30 mouse cellular contexts compared by ENCODE assay signal in genomic region chr11:35362975-35363374, GRCm38 (mm10).
DNase-seq lines count a peak whose midpoint lies in the region; ATAC-seq and TF ChIP-seq lines count a peak whose summit lies in the region.
"Had no signal": no experiment of that assay in that cellular context is flagged by ENCODE, and none has a peak within 500 bp of the region (broad histone marks: within the 10 kb centered on the region; RNA-seq: fewer than 3 reads in every experiment).

No protein-coding gene starts in this region.

- no peak overlapping the region for H3K4me2 ChIP-seq in embryonic facial prominence, embryonic 11.5 days (ENCODE audit: low read depth, low read length)
- no peak overlapping the region for H3K4me2 ChIP-seq in kidney, embryonic 14.5 days (replicated peaks; ENCODE audit: low read depth, low read length)
- H3K4me2 ChIP-seq in limb, embryonic 12.5 days = no peak overlapping the region
- H3K4me2 ChIP-seq: embryonic facial prominence, embryonic 13.5 days; embryonic facial prominence, embryonic 15.5 days; forebrain, embryonic 12.5 days had no signal

- peak; percentile 58 for DNase-seq in embryonic facial prominence, embryonic 11.5 days (ENCODE audit: low spot score)
- DNase-seq in embryonic facial prominence, embryonic 10.5 days (ENCODE audit: low spot score) = no peak
- DNase-seq in kidney, adult 2 months = no peak
- no peak for DNase-seq in limb, embryonic 10.5 days (ENCODE audit: low spot score)
- DNase-seq: adrenal gland, postnatal 10 days; adrenal gland, postnatal 25 days; B cell, adult 2 months; cerebellum, adult 11 months; cerebellum, adult 18-20 months; cerebellum, adult 8-10 months; cerebellum, adult 9-11 months; cerebellum, postnatal 14 days; cerebellum, postnatal 36 days; embryo, embryonic 11 days had no signal

- no peak for TF ChIP-seq POLR2A in kidney, adult 2 months (IDR thresholded peaks at IDR 0.05; ENCODE audit: low read depth, low read length)

- H3K27ac ChIP-seq in embryonic facial prominence, embryonic 11.5 days (replicated peaks; ENCODE audit: low read depth, low read length) = no peak overlapping the region
- H3K27ac ChIP-seq in embryonic facial prominence, embryonic 10.5 days (replicated peaks) = no peak overlapping the region
- H3K27ac ChIP-seq in kidney, embryonic 14.5 days (ENCODE audit: low read depth, low read length) = no peak overlapping the region
- H3K27ac ChIP-seq in kidney, adult 2 months (ENCODE audit: insufficient read depth, low read depth, low read length) = no peak overlapping the region
- H3K27ac ChIP-seq in limb, embryonic 10.5 days = 0 out of 2 replicates have a peak overlapping the region, but pooled peaks have one; percentile 28
- no peak overlapping the region for H3K27ac ChIP-seq in limb, embryonic 12.5 days
- H3K27ac ChIP-seq: embryonic facial prominence, embryonic 13.5 days; embryonic facial prominence, embryonic 15.5 days; forebrain, embryonic 10.5 days; forebrain, embryonic 12.5 days had no signal

- WGBS in embryonic facial prominence, embryonic 11.5 days = 49% methylated on average over 4 of the region's 4 CpGs
- WGBS in embryonic facial prominence, embryonic 10.5 days = 56% methylated on average over 4 of the region's 4 CpGs
- 45% methylated on average over 4 of the region's 4 CpGs for WGBS in kidney, embryonic 14.5 days
- WGBS in kidney, adult 2 months = 60% methylated on average over 4 of the region's 4 CpGs
- WGBS in limb, embryonic 10.5 days = 58% methylated on average over 4 of the region's 4 CpGs
- 48% methylated on average over 4 of the region's 4 CpGs for WGBS in limb, embryonic 12.5 days

- no peaks in the 10 kb centered on the region; the same call in 1 of the 2 replicates for H3K36me3 ChIP-seq in embryonic facial prominence, embryonic 11.5 days (replicated peaks; ENCODE audit: control insufficient read depth, insufficient read depth, low read depth, low read length)
- H3K36me3 ChIP-seq in embryonic facial prominence, embryonic 10.5 days (replicated peaks) = no peaks in the 10 kb centered on the region
- no peaks in the 10 kb centered on the region for H3K36me3 ChIP-seq in kidney, embryonic 14.5 days (ENCODE audit: control insufficient read depth, insufficient read depth, low read length)
- no peaks in the 10 kb centered on the region for H3K36me3 ChIP-seq in kidney, adult 2 months (ENCODE audit: control insufficient read depth, insufficient read depth, low read length)
- H3K36me3 ChIP-seq in limb, embryonic 10.5 days = peaks cover 28% of the 10 kb centered on the region
- no peaks in the 10 kb centered on the region; the same call in 1 of the 2 replicates for H3K36me3 ChIP-seq in limb, embryonic 12.5 days
- H3K36me3 ChIP-seq: embryonic facial prominence, embryonic 15.5 days; forebrain, embryonic 10.5 days; forebrain, embryonic 12.5 days; G1E had no signal

- no peak for ATAC-seq in embryonic facial prominence, embryonic 11.5 days (replicated peaks; ENCODE audit: insufficient number of reproducible peaks, low FRiP score, low TSS enrichment, low read depth)
- peak; percentile 60; the same call in 1 of the 2 replicates for ATAC-seq in kidney, embryonic 14.5 days (ENCODE audit: low FRiP score, low TSS enrichment)
- ATAC-seq in limb, embryonic 12.5 days (ENCODE audit: insufficient number of reproducible peaks, insufficient read depth, low FRiP score, low TSS enrichment, low read depth) = peak; percentile 86; the same call in 1 of the 2 replicates
- no peak for ATAC-seq in megakaryocyte progenitor cell, adult 5-6 weeks (replicated peaks; ENCODE audit: poor library complexity)
- ATAC-seq in megakaryocyte-erythroid progenitor cell, adult 5-6 weeks (replicated peaks; ENCODE audit: low FRiP score, low TSS enrichment, poor library complexity, severe bottlenecking) = no peak
- ATAC-seq: activated CD4-positive, CD25-positive, alpha-beta regulatory T cell, adult 4 months; CD4-positive, CD25-positive, alpha-beta regulatory T cell, adult 4 months; forebrain, embryonic 14.5 days; forebrain, embryonic 16.5 days; Patski had no signal

- no peak for TF ChIP-seq CTCF in kidney, adult 2 months (conservative IDR thresholded peaks at IDR 0.05; ENCODE audit: insufficient read depth, insufficient read length, low read depth, low read length)

- no peaks in the 10 kb centered on the region for H3K4me1 ChIP-seq in embryonic facial prominence, embryonic 11.5 days (ENCODE audit: control insufficient read depth, insufficient read depth, low read length)
- H3K4me1 ChIP-seq in embryonic facial prominence, embryonic 10.5 days = peaks cover 49% of the 10 kb centered on the region
- no peaks in the 10 kb centered on the region; the same call in 1 of the 2 replicates for H3K4me1 ChIP-seq in kidney, embryonic 14.5 days (ENCODE audit: control insufficient read depth, insufficient read depth, low read length)
- no peaks in the 10 kb centered on the region for H3K4me1 ChIP-seq in kidney, adult 2 months (ENCODE audit: control insufficient read depth, insufficient read depth, low read length)
- peaks cover 41% of the 10 kb centered on the region for H3K4me1 ChIP-seq in limb, embryonic 10.5 days
- peaks cover 35% of the 10 kb centered on the region for H3K4me1 ChIP-seq in limb, embryonic 12.5 days (replicated peaks)

- H3K9ac ChIP-seq in embryonic facial prominence, embryonic 11.5 days (replicated peaks; ENCODE audit: low read length) = no peak overlapping the region
- no peak overlapping the region for H3K9ac ChIP-seq in kidney, embryonic 14.5 days (ENCODE audit: low read depth, low read length)
- no peak overlapping the region for H3K9ac ChIP-seq in limb, embryonic 12.5 days (replicated peaks)
- H3K9ac ChIP-seq: embryonic facial prominence, embryonic 13.5 days; embryonic facial prominence, embryonic 15.5 days; forebrain, embryonic 12.5 days had no signal

- H3K4me3 ChIP-seq in embryonic facial prominence, embryonic 11.5 days (ENCODE audit: low read depth, low read length) = no peak overlapping the region
- no peak overlapping the region for H3K4me3 ChIP-seq in embryonic facial prominence, embryonic 10.5 days
- H3K4me3 ChIP-seq in kidney, embryonic 14.5 days (ENCODE audit: low read length) = no peak overlapping the region
- H3K4me3 ChIP-seq in kidney, adult 2 months (ENCODE audit: insufficient read depth, low read depth, low read length) = no peak overlapping the region
- H3K4me3 ChIP-seq in limb, embryonic 10.5 days = no peak overlapping the region
- H3K4me3 ChIP-seq in limb, embryonic 12.5 days (replicated peaks) = no peak overlapping the region
- H3K4me3 ChIP-seq: embryonic facial prominence, embryonic 13.5 days; embryonic facial prominence, embryonic 15.5 days; erythroblast, embryonic 14.5 days; forebrain, embryonic 10.5 days; forebrain, embryonic 12.5 days had no signal

- no peaks in the 10 kb centered on the region for H3K9me3 ChIP-seq in embryonic facial prominence, embryonic 11.5 days (replicated peaks; ENCODE audit: control insufficient read depth, low read length)
- H3K9me3 ChIP-seq in embryonic facial prominence, embryonic 10.5 days = peaks cover 8% of the 10 kb centered on the region
- peaks cover 3% of the 10 kb centered on the region; the same call in 1 of the 2 replicates for H3K9me3 ChIP-seq in kidney, embryonic 14.5 days (ENCODE audit: control insufficient read depth, low read length)
- no peaks in the 10 kb centered on the region for H3K9me3 ChIP-seq in limb, embryonic 10.5 days (replicated peaks)
- no peaks in the 10 kb centered on the region for H3K9me3 ChIP-seq in limb, embryonic 12.5 days
- H3K9me3 ChIP-seq: embryonic facial prominence, embryonic 13.5 days; embryonic facial prominence, embryonic 15.5 days had no signal

- no peaks in the 10 kb centered on the region for H3K27me3 ChIP-seq in embryonic facial prominence, embryonic 11.5 days (ENCODE audit: control insufficient read depth, insufficient read depth, low read length)
- H3K27me3 ChIP-seq in embryonic facial prominence, embryonic 10.5 days (replicated peaks; ENCODE audit: low read depth, poor library complexity, severe bottlenecking) = peaks cover 10% of the 10 kb centered on the region; the same call in 1 of the 2 replicates
- H3K27me3 ChIP-seq in kidney, embryonic 14.5 days (ENCODE audit: control insufficient read depth, insufficient read depth, low read length) = no peaks in the 10 kb centered on the region
- H3K27me3 ChIP-seq in kidney, adult 2 months (replicated peaks; ENCODE audit: control insufficient read depth, insufficient read depth, low read length) = no peaks in the 10 kb centered on the region
- no peaks in the 10 kb centered on the region for H3K27me3 ChIP-seq in limb, embryonic 10.5 days (ENCODE audit: low read depth, poor library complexity, severe bottlenecking)
- no peaks in the 10 kb centered on the region for H3K27me3 ChIP-seq in limb, embryonic 12.5 days
- H3K27me3 ChIP-seq: CH12.LX; embryonic facial prominence, embryonic 13.5 days; embryonic facial prominence, embryonic 15.5 days; Patski had no signal

Comparison
In these comparisons a context has a peak if more than half of its experiments do, and no peak if none do; other contexts are left out.
1. ATAC-seq: peak in kidney, embryonic 14.5 days (single experiment) and limb, embryonic 12.5 days (single experiment); none in embryonic facial prominence, embryonic 11.5 days (single experiment), megakaryocyte progenitor cell, adult 5-6 weeks (single experiment) and megakaryocyte-erythroid progenitor cell, adult 5-6 weeks (single experiment).